Mouse (Mus musculus) myocyte (in vitro differentiated cells): Measurements from ENCODE around the gene Rptor.

Experiments
- CEBPB ChIP-seq: IDR thresholded peaks from 2 replicates; pipeline ENCODE4 v1.6.1; 2011; ENCODE audit warnings: mild to moderate bottlenecking, moderate library complexity; ENCODE audit not compliant: poor library complexity, insufficient read depth, severe bottlenecking
- E2F4 ChIP-seq: IDR thresholded peaks from one replicate; pipeline ENCODE4 v1.6.1; 2011; ENCODE audit warnings: mild to moderate bottlenecking, control low read depth, moderate library complexity; ENCODE audit not compliant: insufficient read depth
- MAX ChIP-seq: IDR thresholded peaks from one replicate; pipeline ENCODE4 v1.6.1; 2011; ENCODE audit warnings: low read depth, mild to moderate bottlenecking, control low read depth
- MYOD1 ChIP-seq, 3 experiments: IDR thresholded peaks; one replicate each; pipeline ENCODE4 v1.6.1; 2011; ENCODE audit warnings: control low read depth in 2 of 3, low read depth in 2 of 3, mild to moderate bottlenecking in 2 of 3, moderate library complexity in 1 of 3; ENCODE audit not compliant: insufficient read length in 2 of 3, control insufficient read depth in 1 of 3
- MYOG ChIP-seq, 3 experiments: IDR thresholded peaks; one replicate each; pipeline ENCODE4 v1.6.1; 2011; ENCODE audit warnings: control low read depth in 2 of 3, low read depth in 2 of 3, mild to moderate bottlenecking in 2 of 3; ENCODE audit not compliant: insufficient read length in 2 of 3, control insufficient read depth in 1 of 3, insufficient read depth in 1 of 3
- POLR2A ChIP-seq: IDR thresholded peaks from one replicate; pipeline ENCODE4 v1.6.1; 2011; ENCODE audit warnings: low read depth, mild to moderate bottlenecking, control low read depth, moderate library complexity; ENCODE audit not compliant: insufficient read length
- POLR2AphosphoS2 ChIP-seq: IDR thresholded peaks from one replicate; pipeline ENCODE4 v1.6.1; 2011; ENCODE audit warnings: low read depth, control low read depth; ENCODE audit not compliant: insufficient read length
- REST ChIP-seq: IDR thresholded peaks from one replicate; pipeline ENCODE4 v1.6.1; 2011; ENCODE audit warnings: mild to moderate bottlenecking, control low read depth, moderate library complexity; ENCODE audit not compliant: insufficient read depth, insufficient read length
- SRF ChIP-seq: IDR thresholded peaks from one replicate; pipeline ENCODE4 v1.6.1; 2011; ENCODE audit warnings: low read depth; ENCODE audit not compliant: control insufficient read depth, insufficient read length
- TCF12 ChIP-seq: IDR thresholded peaks from one replicate; pipeline ENCODE4 v1.6.1; 2011; ENCODE audit warnings: mild to moderate bottlenecking, control low read depth; ENCODE audit not compliant: poor library complexity, insufficient read depth, severe bottlenecking
- TCF3 ChIP-seq: IDR thresholded peaks from one replicate; pipeline ENCODE4 v1.6.1; 2011; ENCODE audit warnings: low read depth, control low read depth; ENCODE audit not compliant: insufficient read length
- USF1 ChIP-seq: IDR thresholded peaks from one replicate; pipeline ENCODE4 v1.6.1; 2011; ENCODE audit warnings: low read depth, mild to moderate bottlenecking, control low read depth, moderate library complexity

DNA sequence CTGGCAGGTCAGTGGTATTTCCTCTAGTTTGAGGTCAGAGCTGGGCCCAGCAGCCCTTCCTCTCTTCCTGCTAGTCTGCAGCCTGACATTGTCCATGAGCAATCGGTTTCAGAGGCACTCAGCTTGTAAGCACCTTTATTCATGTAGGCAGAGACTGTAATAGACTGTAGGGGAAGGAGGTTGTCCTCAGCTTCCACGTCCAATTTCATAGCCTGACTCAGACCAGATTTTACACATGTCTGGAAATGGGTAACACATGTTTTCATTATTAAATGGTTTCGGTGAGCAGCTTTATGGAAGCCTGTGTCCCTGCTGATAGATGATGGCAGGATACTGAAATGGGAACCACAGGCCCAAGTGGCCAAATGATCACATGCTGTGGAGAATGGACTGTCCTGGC is 3.8 kb upstream of the Rptor start:
- TF ChIP-seq POLR2A: no peak
- TF ChIP-seq MAX: no peak
- no peak for TF ChIP-seq CEBPB
- no peak for TF ChIP-seq SRF
- TF ChIP-seq MYOG (IDR thresholded peaks at IDR 0.05; ENCODE audit: control insufficient read depth in 1 of 3, insufficient read depth in 1 of 3, insufficient read length in 2 of 3, low read depth in 2 of 3): no peak
- TF ChIP-seq REST: no peak
- no peak for TF ChIP-seq TCF3
- no peak for TF ChIP-seq POLR2AphosphoS2
- TF ChIP-seq TCF12: no peak
- no peak for TF ChIP-seq MYOD1 (IDR thresholded peaks at IDR 0.05; ENCODE audit: control insufficient read depth in 1 of 3, insufficient read length in 2 of 3, low read depth in 2 of 3)
- no peak for TF ChIP-seq USF1
- no peak for TF ChIP-seq E2F4
